Mouse (Mus musculus): Measurements from ENCODE around the gene Dusp9. TPM values are rescaled to one million over a fixed set of nuclear protein-coding genes. Genes with fewer than 3 reads are reported as not detected.

Gene Dusp9
- polyA plus RNA-seq, 1 experiment from 2014 or later: 11.3 TPM

DNA sequence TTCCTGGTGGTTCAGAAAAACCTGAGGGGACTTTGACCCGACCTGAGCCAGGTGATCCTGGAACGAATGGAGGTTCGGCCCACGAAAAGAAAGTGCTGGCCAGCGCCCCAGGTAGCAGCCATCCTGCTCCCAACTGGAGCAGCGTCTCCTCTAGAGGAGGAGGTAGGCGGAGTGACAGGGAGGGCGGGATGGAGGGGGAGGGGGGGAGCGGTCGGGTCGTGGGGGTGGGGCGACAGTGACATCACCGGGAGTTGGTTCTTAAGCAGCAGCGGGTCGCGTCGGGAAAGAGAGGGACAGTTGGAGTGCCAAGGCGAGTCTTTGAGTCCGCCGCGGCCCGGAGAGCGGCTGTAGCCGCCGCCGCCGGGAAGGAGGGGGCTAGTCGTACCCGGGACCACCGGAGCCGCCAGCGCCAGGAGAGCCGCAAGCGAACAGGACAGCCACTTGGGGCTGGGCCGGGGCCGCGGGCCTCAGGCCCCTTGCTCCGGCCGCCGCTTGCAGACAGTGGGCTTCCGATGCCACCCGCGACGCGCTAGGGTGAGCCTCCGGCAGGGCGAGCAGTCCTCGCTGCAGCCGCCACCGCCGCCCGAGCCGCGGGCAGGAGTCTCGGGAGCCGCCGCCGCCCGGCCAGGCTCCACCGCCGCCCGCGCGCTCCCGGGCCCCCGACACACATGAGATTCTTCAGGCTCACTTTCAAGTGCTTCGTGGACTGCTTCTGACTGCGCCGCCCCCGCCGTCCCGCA is 33.8 kb downstream of the Dusp9 start, which contains the start of gene Slc6a8:
Slc6a8 (plus strand) TSS at position 272 of the 740 bp plus-strand sequence.
- no peaks in the 10 kb centered on the region for H3K27me3 ChIP-seq (ENCODE audit: control insufficient read depth, insufficient read depth, low read length)
- H3K9ac ChIP-seq (replicated peaks; ENCODE audit: low read length): peak within 1 kb of the TSS; percentile 72
- H3K4me2 ChIP-seq (ENCODE audit: low read depth, low read length): peak within 1 kb of the TSS; percentile 74
- DNase-seq (ENCODE audit: low spot score): peak; percentile 71
- H3K27ac ChIP-seq (replicated peaks; ENCODE audit: low read depth, low read length): 0 out of 2 replicates have a peak within 1 kb of the TSS, but pooled peaks have one; percentile 41
- H3K4me3 ChIP-seq (ENCODE audit: low read depth, low read length): peak within 1 kb of the TSS; percentile 66
- no peaks in the 10 kb centered on the region for H3K4me1 ChIP-seq (ENCODE audit: control insufficient read depth, insufficient read depth, low read length)
- no peaks in the 10 kb centered on the region for H3K9me3 ChIP-seq (replicated peaks; ENCODE audit: control insufficient read depth, low read length)
- peak; percentile 58 for ATAC-seq (replicated peaks; ENCODE audit: insufficient number of reproducible peaks, low FRiP score, low TSS enrichment, low read depth)
- H3K36me3 ChIP-seq (replicated peaks; ENCODE audit: control insufficient read depth, insufficient read depth, low read depth, low read length): no peaks in the 10 kb centered on the region; the same call in 1 of the 2 replicates
- 8% methylated on average over 30 of the region's 72 CpGs for WGBS

DNA sequence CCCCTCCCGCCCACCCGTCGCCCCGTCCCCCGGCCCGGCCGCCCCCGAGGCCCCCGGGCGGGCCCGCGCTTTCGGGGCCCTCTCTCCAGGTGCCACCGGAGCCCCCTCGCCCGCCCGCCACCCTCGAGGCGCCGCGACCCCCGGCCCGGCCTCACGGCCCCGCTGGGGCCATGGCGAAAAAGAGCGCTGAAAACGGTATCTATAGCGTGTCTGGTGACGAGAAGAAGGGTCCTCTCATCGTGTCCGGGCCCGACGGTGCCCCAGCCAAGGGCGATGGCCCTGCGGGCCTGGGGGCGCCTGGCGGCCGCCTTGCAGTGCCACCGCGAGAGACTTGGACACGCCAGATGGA is 34.4 kb downstream of the Dusp9 start:
- ATAC-seq (replicated peaks; ENCODE audit: insufficient number of reproducible peaks, low FRiP score, low TSS enrichment, low read depth): 0 out of 2 replicates have a peak, but pooled peaks have one; percentile 16
- Histone ChIP-seq H3K4me3 (ENCODE audit: low read depth, low read length) (peak overlapping the region; percentile 66), H3K36me3 (replicated peaks; ENCODE audit: control insufficient read depth, insufficient read depth, low read depth, low read length) (no peaks in the 10 kb centered on the region; the same call in 1 of the 2 replicates), H3K9me3 (replicated peaks; ENCODE audit: control insufficient read depth, low read length) (no peaks in the 10 kb centered on the region), H3K4me2 (ENCODE audit: low read depth, low read length) (peak overlapping the region; percentile 74), H3K9ac (replicated peaks; ENCODE audit: low read length) (peak overlapping the region; percentile 72), H3K4me1 (ENCODE audit: control insufficient read depth, insufficient read depth, low read length) (no peaks in the 10 kb centered on the region), H3K27ac (replicated peaks; ENCODE audit: low read depth, low read length) (no peak overlapping the region), H3K27me3 (ENCODE audit: control insufficient read depth, insufficient read depth, low read length) (no peaks in the 10 kb centered on the region)
- WGBS: 20% methylated on average over 19 of the region's 42 CpGs
- DNase-seq (ENCODE audit: low spot score): no peak

DNA sequence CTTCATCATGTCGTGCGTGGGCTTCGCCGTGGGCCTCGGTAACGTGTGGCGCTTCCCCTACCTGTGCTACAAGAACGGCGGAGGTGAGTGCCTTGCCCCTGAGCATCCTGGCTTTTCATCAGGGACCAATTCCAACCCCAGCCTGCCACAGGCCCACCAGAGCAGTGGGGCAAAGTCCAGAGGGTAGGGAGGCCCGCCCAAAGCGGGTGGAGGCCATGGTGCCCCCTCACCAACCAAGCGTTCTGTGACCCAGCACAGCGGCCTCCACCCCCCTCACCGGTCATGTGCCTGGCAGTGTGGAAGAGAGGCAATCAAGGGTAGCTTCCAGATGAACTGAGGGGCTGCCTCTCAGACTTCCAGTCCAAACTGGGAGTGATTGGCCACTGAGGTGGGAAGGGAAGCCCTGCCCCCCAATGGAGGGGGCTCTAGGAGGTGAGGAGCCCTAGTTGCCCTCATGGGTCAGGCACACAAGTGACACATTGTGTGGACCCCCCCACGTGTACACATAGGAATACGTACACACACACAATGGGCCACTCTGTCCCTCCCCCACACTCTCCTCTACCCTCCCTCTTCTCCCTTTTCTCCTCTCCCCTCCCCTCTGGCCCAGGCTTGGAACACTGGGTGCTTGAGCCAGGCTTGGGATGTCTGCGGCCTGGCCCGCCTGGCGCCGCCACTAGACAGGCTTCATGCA is 34.9 kb downstream of the Dusp9 start:
- Histone ChIP-seq H3K4me2 (ENCODE audit: low read depth, low read length) (peak overlapping the region; percentile 74), H3K9me3 (replicated peaks; ENCODE audit: control insufficient read depth, low read length) (no peaks in the 10 kb centered on the region), H3K36me3 (replicated peaks; ENCODE audit: control insufficient read depth, insufficient read depth, low read depth, low read length) (no peaks in the 10 kb centered on the region; the same call in 1 of the 2 replicates), H3K9ac (replicated peaks; ENCODE audit: low read length) (peak overlapping the region; percentile 72), H3K4me1 (ENCODE audit: control insufficient read depth, insufficient read depth, low read length) (no peaks in the 10 kb centered on the region), H3K27me3 (ENCODE audit: control insufficient read depth, insufficient read depth, low read length) (no peaks in the 10 kb centered on the region), H3K4me3 (ENCODE audit: low read depth, low read length) (peak overlapping the region; percentile 66), H3K27ac (replicated peaks; ENCODE audit: low read depth, low read length) (no peak overlapping the region)
- whole genome bisulfite sequencing: 30% methylated on average over 19 of the region's 20 CpGs
- DNase-seq (ENCODE audit: low spot score) (no peak), ATAC-seq (replicated peaks; ENCODE audit: insufficient number of reproducible peaks, low FRiP score, low TSS enrichment, low read depth) (peak; percentile 25)

DNA sequence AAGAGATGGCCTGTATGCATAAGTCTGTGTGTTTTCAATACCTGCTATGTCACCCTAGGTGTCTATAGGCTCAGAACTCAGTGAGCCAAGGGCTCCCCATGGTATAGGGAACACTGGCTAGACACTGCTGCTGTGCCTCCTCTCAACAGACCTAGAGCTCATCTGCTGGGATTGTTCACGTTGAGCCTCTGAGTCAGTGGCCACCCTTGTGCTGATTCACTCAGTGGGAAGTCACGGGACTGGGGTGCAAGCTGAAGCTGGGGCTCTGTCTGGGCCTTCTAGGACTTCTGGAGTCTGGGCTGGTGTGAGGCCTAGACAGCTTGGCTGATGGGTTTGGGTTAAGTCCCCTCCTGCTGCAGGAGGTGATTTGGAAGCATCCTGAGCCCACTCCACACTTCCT is 36.0 kb downstream of the Dusp9 start:
- H3K9ac ChIP-seq (replicated peaks; ENCODE audit: low read length): no peak overlapping the region
- no peak overlapping the region for H3K27ac ChIP-seq (replicated peaks; ENCODE audit: low read depth, low read length)
- H3K4me2 ChIP-seq (ENCODE audit: low read depth, low read length): peak overlapping the region; percentile 16; the same call in 1 of the 2 replicates
- no peaks in the 10 kb centered on the region for H3K4me1 ChIP-seq (ENCODE audit: control insufficient read depth, insufficient read depth, low read length)
- no peaks in the 10 kb centered on the region for H3K27me3 ChIP-seq (ENCODE audit: control insufficient read depth, insufficient read depth, low read length)
- DNase-seq (ENCODE audit: low spot score) (no peak), ATAC-seq (replicated peaks; ENCODE audit: insufficient number of reproducible peaks, low FRiP score, low TSS enrichment, low read depth) (no peak)
- no peaks in the 10 kb centered on the region; the same call in 1 of the 2 replicates for H3K36me3 ChIP-seq (replicated peaks; ENCODE audit: control insufficient read depth, insufficient read depth, low read depth, low read length)
- H3K9me3 ChIP-seq (replicated peaks; ENCODE audit: control insufficient read depth, low read length): no peaks in the 10 kb centered on the region
- no peak overlapping the region for H3K4me3 ChIP-seq (ENCODE audit: low read depth, low read length)
- WGBS: 65% methylated on average over 2 of the region's 2 CpGs

DNA sequence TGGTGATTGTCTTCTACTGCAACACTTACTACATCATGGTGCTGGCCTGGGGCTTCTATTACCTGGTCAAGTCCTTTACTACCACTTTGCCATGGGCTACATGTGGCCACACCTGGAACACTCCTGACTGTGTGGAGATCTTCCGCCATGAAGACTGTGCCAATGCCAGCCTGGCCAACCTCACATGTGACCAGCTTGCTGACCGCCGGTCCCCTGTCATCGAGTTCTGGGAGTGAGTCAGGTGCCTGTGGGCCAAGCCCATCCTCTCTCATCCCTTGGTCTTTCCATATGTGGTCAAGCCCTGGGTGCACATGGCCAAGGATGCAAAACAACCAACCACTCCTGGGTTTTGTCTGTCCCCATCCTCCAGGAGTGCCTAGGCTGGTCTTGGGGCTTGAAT is 37.4 kb downstream of the Dusp9 start:
- H3K4me3 ChIP-seq (ENCODE audit: low read depth, low read length): no peak overlapping the region
- H3K9ac ChIP-seq (replicated peaks; ENCODE audit: low read length): no peak overlapping the region
- no peak overlapping the region for H3K27ac ChIP-seq (replicated peaks; ENCODE audit: low read depth, low read length)
- H3K27me3 ChIP-seq (ENCODE audit: control insufficient read depth, insufficient read depth, low read length): no peaks in the 10 kb centered on the region
- no peaks in the 10 kb centered on the region; the same call in 1 of the 2 replicates for H3K36me3 ChIP-seq (replicated peaks; ENCODE audit: control insufficient read depth, insufficient read depth, low read depth, low read length)
- 89% methylated on average over 4 of the region's 4 CpGs for WGBS
- no peaks in the 10 kb centered on the region for H3K9me3 ChIP-seq (replicated peaks; ENCODE audit: control insufficient read depth, low read length)
- DNase-seq (ENCODE audit: low spot score) (no peak), ATAC-seq (replicated peaks; ENCODE audit: insufficient number of reproducible peaks, low FRiP score, low TSS enrichment, low read depth) (no peak)
- H3K4me2 ChIP-seq (ENCODE audit: low read depth, low read length): no peak overlapping the region
- H3K4me1 ChIP-seq (ENCODE audit: control insufficient read depth, insufficient read depth, low read length): no peaks in the 10 kb centered on the region

DNA sequence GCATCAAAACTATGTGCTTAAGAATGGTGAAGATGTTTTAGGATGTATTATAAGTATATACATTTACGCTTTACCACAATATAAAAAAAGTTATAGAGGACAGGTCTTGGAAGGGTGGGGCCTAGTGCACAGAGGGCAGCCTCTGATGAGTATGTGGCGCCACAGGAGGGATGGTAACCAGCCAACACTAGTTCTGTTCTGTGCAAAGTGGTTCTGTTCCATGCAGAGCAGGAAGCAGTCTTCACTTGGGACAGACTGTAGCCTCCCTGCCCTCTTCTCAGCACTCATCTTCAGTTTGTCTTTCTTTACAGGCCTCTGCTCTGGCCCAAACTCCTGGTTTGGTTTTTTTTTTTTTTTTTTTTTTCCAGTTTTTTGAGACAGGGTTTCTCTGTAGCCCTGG is 44.9 kb downstream of the Dusp9 start:
- DNase-seq (ENCODE audit: low spot score): no peak
- 96% methylated on average over 2 of the region's 2 CpGs for WGBS

DNA sequence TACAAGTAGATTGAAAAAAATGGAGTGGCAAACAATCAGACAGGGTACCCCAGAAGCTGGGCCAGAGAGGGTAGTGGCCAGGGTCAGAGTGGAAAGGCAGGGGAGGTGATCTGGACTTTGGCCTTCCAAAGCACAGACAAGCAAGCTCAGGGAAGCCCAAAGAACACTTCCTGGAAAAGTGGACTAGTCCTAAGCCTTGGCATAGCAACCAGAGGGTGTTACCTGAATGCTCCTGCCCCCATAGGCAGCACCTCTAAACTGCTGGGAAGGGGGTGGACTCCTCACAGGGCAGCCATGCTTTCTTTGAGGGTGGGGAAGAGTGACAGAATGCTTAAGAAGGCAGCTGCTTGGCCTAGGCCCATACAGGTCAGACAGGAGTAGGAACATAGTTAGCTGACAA is 45.8 kb downstream of the Dusp9 start:
- H3K36me3 ChIP-seq (replicated peaks; ENCODE audit: control insufficient read depth, insufficient read depth, low read depth, low read length): no peaks in the 10 kb centered on the region
- H3K27ac ChIP-seq (replicated peaks; ENCODE audit: low read depth, low read length): no peak overlapping the region
- no peak for ATAC-seq (replicated peaks; ENCODE audit: insufficient number of reproducible peaks, low FRiP score, low TSS enrichment, low read depth)

More for the DNA sequence above, 44.9 kb downstream of the Dusp9 start:
- no peak for ATAC-seq (replicated peaks; ENCODE audit: insufficient number of reproducible peaks, low FRiP score, low TSS enrichment, low read depth)
- Histone ChIP-seq H3K4me2 (ENCODE audit: low read depth, low read length) (no peak overlapping the region), H3K9ac (replicated peaks; ENCODE audit: low read length) (no peak overlapping the region), H3K27me3 (ENCODE audit: control insufficient read depth, insufficient read depth, low read length) (no peaks in the 10 kb centered on the region), H3K36me3 (replicated peaks; ENCODE audit: control insufficient read depth, insufficient read depth, low read depth, low read length) (no peaks in the 10 kb centered on the region), H3K4me3 (ENCODE audit: low read depth, low read length) (no peak overlapping the region), H3K27ac (replicated peaks; ENCODE audit: low read depth, low read length) (no peak overlapping the region), H3K4me1 (ENCODE audit: control insufficient read depth, insufficient read depth, low read length) (no peaks in the 10 kb centered on the region), H3K9me3 (replicated peaks; ENCODE audit: control insufficient read depth, low read length) (no peaks in the 10 kb centered on the region)

DNA sequence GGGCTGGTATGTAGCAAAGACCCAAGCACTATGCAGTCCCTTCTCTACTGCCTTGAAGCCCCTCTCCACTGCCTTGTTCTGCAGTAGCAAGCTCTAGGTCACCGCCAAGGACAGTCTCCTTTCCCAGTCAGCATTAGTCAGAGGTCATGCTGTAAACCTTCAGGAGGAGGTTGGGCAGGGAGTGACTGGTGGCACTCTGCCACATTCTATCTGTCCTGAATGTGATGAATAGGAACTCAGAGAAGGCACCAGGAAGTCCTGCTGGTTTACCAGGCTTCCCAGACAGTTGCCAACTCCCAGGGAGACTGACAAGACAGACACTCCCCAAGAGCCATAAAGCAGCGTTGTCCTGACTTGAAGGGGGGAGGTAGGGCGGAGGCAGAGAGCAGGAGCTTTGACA is 46.4 kb downstream of the Dusp9 start:
- H3K4me3 ChIP-seq (ENCODE audit: low read depth, low read length): no peak overlapping the region
- no peaks in the 10 kb centered on the region for H3K4me1 ChIP-seq (ENCODE audit: control insufficient read depth, insufficient read depth, low read length)
- no peak for DNase-seq (ENCODE audit: low spot score)
- no peak overlapping the region for H3K9ac ChIP-seq (replicated peaks; ENCODE audit: low read length)
- H3K9me3 ChIP-seq (replicated peaks; ENCODE audit: control insufficient read depth, low read length): no peaks in the 10 kb centered on the region
- no peak overlapping the region for H3K27ac ChIP-seq (replicated peaks; ENCODE audit: low read depth, low read length)
- ATAC-seq (replicated peaks; ENCODE audit: insufficient number of reproducible peaks, low FRiP score, low TSS enrichment, low read depth): no peak
- WGBS: 95% methylated on average over 3 of the region's 3 CpGs
- no peaks in the 10 kb centered on the region for H3K27me3 ChIP-seq (ENCODE audit: control insufficient read depth, insufficient read depth, low read length)
- H3K36me3 ChIP-seq (replicated peaks; ENCODE audit: control insufficient read depth, insufficient read depth, low read depth, low read length): no peaks in the 10 kb centered on the region
- no peak overlapping the region for H3K4me2 ChIP-seq (ENCODE audit: low read depth, low read length)

More for the DNA sequence above, 45.8 kb downstream of the Dusp9 start:
- no peaks in the 10 kb centered on the region for H3K9me3 ChIP-seq (replicated peaks; ENCODE audit: control insufficient read depth, low read length)
- H3K9ac ChIP-seq (replicated peaks; ENCODE audit: low read length): no peak overlapping the region
- no peaks in the 10 kb centered on the region for H3K4me1 ChIP-seq (ENCODE audit: control insufficient read depth, insufficient read depth, low read length)
- no peak for DNase-seq (ENCODE audit: low spot score)
- no peak overlapping the region for H3K4me2 ChIP-seq (ENCODE audit: low read depth, low read length)
- no peak overlapping the region for H3K4me3 ChIP-seq (ENCODE audit: low read depth, low read length)
- H3K27me3 ChIP-seq (ENCODE audit: control insufficient read depth, insufficient read depth, low read length): no peaks in the 10 kb centered on the region
